Mouse (Mus musculus) R1 (cell line): ENCODE measurements around the gene Selenow.
A peak's percentile ranks its signal among the peaks of the same experiment; 100 is the strongest.
"Not testable (repeated sequence)": the region's sequence is repeated elsewhere in the genome, so short reads cannot be mapped to it uniquely, and the experiment has no call there.

Experiments used
- DNase-seq: peaks from one replicate; pipeline ENCODE4 v3.0.0-alpha.2; 2018; ENCODE audit warnings: low read depth, low spot score

The Selenow gene

GRCm38 (mm10) chr7:15945721-15946536, 23.7 kb upstream of the Selenow start, which contains the start of gene Nop53:
Nop53 (minus strand) TSS chr7:15946074.
- DNase-seq, result peak; percentile 99

- no peak for DNase-seq
Measured at GRCm38 (mm10) chr7:15945211-15945610, 23.0 kb upstream of the Selenow start.

GRCm38 (mm10) chr7:15944311-15944710, 22.1 kb upstream of the Selenow start:
- DNase-seq, result no peak

GRCm38 (mm10) chr7:15938621-15939020, 16.4 kb upstream of the Selenow start:
- no peak for DNase-seq

- DNase-seq, result peak; percentile 80
Measured at GRCm38 (mm10) chr7:15937491-15937890, 15.3 kb upstream of the Selenow start.

GRCm38 (mm10) chr7:15933437-15934359, 11.5 kb upstream of the Selenow start:
- DNase-seq, result no peak

- no peak for DNase-seq
Measured at GRCm38 (mm10) chr7:15931635-15932034, 9.4 kb upstream of the Selenow start.

GRCm38 (mm10) chr7:15930543-15930942, 8.3 kb upstream of the Selenow start:
- peak; percentile 74 for DNase-seq

- peak; percentile 81 for DNase-seq
Measured at GRCm38 (mm10) chr7:15929910-15930309, 7.7 kb upstream of the Selenow start.

GRCm38 (mm10) chr7:15921796-15922195, 406 bp downstream of the Selenow start:
- DNase-seq, result peak; percentile 71

- DNase-seq, result no peak
Measured at GRCm38 (mm10) chr7:15920645-15921190, 1.5 kb downstream of the Selenow start.

- no peak for DNase-seq
Measured at GRCm38 (mm10) chr7:15919947-15920346, 2.3 kb downstream of the Selenow start.

- no peak for DNase-seq
Measured at GRCm38 (mm10) chr7:15918371-15918770, 3.8 kb downstream of the Selenow start.

GRCm38 (mm10) chr7:15916996-15917395, 5.2 kb downstream of the Selenow start:
- DNase-seq, result no peak

- DNase-seq, result no peak
Measured at GRCm38 (mm10) chr7:15916134-15916723, 6.0 kb downstream of the Selenow start.

- not testable (repeated sequence) for DNase-seq
Measured at GRCm38 (mm10) chr7:15915695-15916094, 6.5 kb downstream of the Selenow start.

GRCm38 (mm10) chr7:15914751-15915150, 7.5 kb downstream of the Selenow start:
- DNase-seq, result no peak

- DNase-seq, result peak; percentile 76
Measured at GRCm38 (mm10) chr7:15914252-15914651, 8.0 kb downstream of the Selenow start.

GRCm38 (mm10) chr7:15912183-15912582, 10.0 kb downstream of the Selenow start:
- DNase-seq, result peak; percentile 91

GRCm38 (mm10) chr7:15910521-15910920, 11.7 kb downstream of the Selenow start:
- no peak for DNase-seq

- DNase-seq, result no peak
Measured at GRCm38 (mm10) chr7:15907971-15908590, 14.1 kb downstream of the Selenow start.
